Mouse (Mus musculus) cerebellum, adult 11-12 months (tissue): ENCODE results near the gene Cyp2d40.
"Not testable (repeated sequence)": the region's sequence is repeated elsewhere in the genome, so short reads cannot be mapped to it uniquely, and the experiment has no call there.

Experiments used
- DNase-seq: peaks from one replicate; pipeline ENCODE4 v3.0.0; 2022

Gene Cyp2d40

GRCm38 (mm10) chr15:82763631-82764420 lies at the start of gene Cyp2d40:
Gene Cyp2d40, minus strand, starts transcription at chr15:82764183.
- DNase-seq = no peak

DNA sequence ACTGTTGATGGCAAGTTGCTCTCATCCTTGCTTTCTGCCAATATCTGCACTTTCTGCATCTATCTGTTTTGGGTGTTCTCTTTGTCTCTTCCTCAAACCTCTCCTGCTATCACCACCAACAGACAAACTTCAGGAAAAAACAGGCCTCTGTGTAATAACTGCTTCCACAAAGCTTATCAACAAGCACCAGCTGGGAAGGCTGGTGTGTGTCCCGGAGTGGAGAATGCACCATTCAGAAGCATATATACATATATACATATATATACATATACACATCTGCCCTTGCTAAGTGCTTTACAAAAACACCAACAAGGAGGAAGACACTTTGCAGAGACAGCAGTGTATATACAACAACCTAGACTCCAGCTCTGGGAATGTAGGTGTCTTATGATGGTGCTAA lies 46.6 kb upstream of the Cyp2d40 start:
- DNase-seq = no peak

DNA sequence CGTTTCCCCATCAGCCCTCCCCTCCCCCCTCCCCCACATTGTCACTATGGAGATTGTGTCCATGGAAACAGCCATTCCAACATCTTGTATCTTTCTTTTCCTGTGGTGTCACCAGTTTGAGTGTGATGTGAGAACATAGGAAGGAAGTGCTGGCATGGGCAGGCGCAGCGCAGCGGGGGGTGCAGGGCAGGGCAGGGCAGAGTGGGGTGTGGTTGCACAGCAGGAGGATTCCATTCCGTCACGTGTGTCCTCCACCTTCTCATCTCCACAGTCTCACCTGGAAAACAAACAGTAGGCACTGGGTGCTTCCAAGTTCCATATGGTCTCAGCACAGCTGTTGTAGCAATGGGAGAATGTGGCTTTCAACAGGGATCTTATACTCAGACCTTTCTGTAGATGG lies 45.5 kb upstream of the Cyp2d40 start:
- DNase-seq = no peak

GRCm38 (mm10) chr15:82806969-82807763 lies 43.2 kb upstream of the Cyp2d40 start:
- DNase-seq = no peak

DNA sequence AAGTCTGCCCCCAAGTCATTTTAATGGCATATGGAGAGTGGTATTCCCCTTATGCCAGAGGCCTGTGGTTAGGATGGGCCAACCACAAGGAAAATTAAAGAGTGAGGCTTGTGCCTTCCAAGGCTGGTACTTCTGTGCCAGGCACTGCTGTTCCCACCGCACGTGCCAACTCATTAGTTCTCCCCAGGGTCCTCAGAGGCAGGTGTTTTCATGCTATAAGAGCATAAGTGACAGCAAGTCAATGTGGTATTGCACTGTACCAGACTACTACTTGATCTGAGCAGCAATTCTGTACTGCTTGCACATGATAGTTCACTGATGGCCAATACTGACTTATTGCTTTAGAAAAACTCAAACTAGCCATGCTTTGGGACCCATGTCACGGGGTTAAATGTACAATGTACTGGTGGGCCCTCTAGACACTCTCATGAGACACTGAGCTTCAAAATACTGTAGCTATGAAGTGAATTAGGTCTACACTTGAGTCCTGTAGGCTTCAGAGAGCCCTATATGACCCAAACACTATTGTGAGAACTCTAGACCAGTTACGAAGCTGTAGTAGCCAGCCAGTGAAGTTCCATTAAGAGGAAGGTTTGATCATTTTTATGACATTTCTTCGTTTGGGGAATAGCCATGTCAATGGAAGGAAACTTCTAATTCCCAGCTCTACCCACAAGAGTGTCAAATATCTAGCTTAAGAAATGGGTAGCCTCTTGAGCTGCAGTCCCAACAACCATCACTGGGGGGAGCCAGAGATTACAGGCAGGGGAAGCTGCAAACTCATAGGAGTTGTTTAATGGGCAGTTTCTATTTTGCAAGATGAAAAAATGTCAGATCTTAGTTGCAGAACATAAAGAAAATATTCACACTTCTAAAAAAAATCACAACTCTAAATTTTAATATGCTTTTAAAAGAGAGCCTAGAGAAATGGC lies 41.0 kb upstream of the Cyp2d40 start:
- DNase-seq = peak; percentile 47

- DNase-seq = no peak
Observed at GRCm38 (mm10) chr15:82795936-82796440, 32.0 kb upstream of the Cyp2d40 start.

- no peak for DNase-seq
Observed at GRCm38 (mm10) chr15:82794277-82794676, 30.3 kb upstream of the Cyp2d40 start, which contains the start of gene Cyp2d26. Gene Cyp2d26, minus strand, starts transcription at chr15:82794294.

- DNase-seq = no peak
Observed at GRCm38 (mm10) chr15:82793868-82794267, 29.9 kb upstream of the Cyp2d40 start.

GRCm38 (mm10) chr15:82793454-82793853 lies 29.5 kb upstream of the Cyp2d40 start:
- no peak for DNase-seq

- no peak for DNase-seq
Observed at GRCm38 (mm10) chr15:82792566-82792965, 28.6 kb upstream of the Cyp2d40 start.

DNA sequence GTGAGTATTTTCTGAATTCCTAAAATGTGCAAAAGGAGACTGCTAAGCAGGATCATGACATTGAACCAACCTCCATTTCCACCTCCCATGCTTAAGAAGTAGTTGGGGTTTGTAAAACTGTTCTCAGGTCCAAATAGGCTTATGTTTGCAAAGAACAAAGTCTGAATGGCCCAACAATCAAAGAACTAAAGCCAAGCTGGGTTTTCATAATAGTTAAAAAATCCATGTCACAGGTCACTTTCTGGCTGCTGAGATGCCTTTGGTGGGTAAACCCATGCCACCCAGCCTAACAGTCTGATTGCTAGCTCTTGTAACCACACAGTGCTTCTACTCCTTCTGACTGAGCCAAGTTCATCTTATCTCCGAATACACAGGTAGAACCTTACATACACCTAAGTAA lies 20.6 kb upstream of the Cyp2d40 start:
- no peak for DNase-seq

DNA sequence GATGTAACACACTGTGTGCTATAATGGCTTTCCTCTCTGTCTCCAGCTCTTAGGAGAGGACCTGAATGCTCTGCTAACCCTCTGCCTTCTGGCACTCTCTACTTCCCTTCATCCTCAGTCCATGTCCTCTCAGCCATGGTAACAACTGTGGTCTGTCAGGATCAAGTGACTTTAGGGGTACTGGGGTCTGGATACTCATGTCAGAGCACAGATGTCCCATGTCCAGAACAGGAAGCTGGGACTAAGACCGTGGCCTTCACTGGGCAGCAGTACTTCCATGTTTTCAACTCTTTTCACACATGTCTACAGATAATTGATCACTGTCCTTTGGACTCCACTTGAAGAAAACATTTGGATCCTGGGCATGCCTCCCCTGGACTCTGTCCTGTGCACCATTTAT lies 19.8 kb upstream of the Cyp2d40 start:
- no peak for DNase-seq

DNA sequence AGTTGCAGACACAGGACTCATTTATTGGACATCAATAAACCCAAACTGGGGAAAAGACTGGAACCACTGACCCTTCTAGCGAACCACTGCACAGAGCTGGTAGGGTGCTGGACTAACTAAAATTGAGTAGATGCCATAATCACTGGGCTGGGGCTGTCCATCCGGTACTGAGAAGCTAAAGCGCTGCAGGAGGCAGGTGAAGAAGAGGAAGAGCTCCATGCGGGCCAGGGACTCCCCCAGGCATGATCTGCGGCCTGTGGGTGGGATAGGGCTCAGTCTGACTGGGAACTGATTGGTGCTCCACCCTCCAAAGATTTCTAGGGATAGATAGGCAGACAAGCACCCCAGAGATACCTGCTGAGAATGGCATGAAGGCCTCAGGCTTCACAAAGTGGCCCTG lies 13.9 kb upstream of the Cyp2d40 start:
- not testable (repeated sequence) for DNase-seq

DNA sequence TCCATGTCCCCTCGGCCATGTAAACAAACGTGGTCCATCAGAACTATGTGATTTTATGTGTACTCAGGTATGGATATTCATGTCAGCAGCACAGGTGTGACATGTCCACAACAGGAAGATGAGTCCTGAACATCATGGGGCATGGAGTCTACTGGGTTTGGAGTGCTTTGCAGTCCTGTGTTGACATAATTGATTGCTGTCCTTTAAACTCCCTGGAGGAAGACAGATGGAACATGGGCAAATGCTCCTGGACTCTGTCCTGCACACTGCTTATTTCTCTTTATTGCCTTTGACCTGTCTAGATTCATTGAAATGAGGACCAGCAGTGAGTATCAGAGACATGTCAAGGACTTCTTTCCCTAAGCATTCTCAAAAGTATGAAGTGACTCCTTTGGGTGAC lies 2.0 kb upstream of the Cyp2d40 start:
- no peak for DNase-seq

- no peak for DNase-seq
Observed at GRCm38 (mm10) chr15:82764881-82765280, 898 bp upstream of the Cyp2d40 start.

- no peak for DNase-seq
Observed at GRCm38 (mm10) chr15:82748141-82748540, 15.8 kb downstream of the Cyp2d40 start.

DNA sequence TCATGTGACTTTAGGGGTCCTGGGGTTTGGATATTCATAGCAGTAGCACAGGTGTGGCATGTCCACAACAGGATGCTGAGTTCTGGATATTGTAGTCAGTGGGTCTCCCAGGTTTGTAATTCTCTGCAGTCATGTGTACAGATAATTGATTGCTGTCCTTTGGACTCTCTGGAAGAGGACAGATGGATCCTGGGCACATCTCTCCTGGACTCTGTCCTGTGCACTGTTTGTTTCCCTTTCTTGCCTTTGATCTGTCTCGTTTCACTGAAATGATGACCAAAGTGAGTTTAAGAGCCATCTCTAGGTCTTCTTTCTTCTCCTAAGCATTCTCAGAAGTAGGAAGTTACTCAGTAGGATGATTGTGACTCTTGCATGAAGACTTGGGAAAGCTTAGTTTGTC lies 16.5 kb downstream of the Cyp2d40 start:
- no peak for DNase-seq

DNA sequence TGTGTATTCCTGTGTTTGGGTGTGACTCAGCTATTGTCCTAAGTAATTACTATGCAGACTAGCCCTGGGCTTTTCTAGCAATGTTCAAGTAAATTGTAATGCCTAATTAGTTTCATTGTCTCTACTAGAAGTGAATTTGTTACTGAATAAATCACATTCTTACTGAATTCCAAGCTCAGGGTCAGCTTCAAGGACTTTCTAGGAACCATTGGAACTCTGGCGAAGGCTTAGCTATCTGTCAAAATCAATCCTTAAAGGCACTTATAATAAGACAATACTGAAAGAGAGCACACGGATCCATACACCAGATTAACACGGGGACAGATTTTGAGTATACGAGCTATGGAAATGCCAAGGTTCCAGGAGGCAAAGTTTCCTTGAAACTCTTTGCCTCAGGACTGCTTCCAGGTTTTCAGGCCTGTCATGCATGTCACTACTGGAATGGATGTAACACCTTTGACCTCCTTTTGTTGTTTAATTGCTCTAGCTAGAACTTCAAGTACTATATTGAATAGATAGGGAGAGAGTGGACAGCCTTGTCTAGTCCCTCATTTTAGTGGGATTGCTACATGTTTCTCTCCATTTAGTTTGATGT lies 30.6 kb downstream of the Cyp2d40 start:
- not testable (repeated sequence) for DNase-seq
